Mouse (Mus musculus) intestine, embryonic 14.5 days (tissue): ENCODE results near the gene Cdpf1. TPM values are rescaled to one million over a fixed set of nuclear protein-coding genes. Genes with fewer than 3 reads are reported as not detected.

Source experiments
- ATAC-seq: fragments of 200-750 bp; cut with Nextera tagmentation; replicated peaks from 2 replicates; pipeline ENCODE4 v1.8.0; 2017; ENCODE audit warnings: low read depth, moderate number of reproducible peaks, moderate TSS enrichment, moderate library complexity; ENCODE audit not compliant: low FRiP score, low TSS enrichment
- DNase-seq: peaks from one replicate; pipeline ENCODE4 v3.0.0-alpha.2; 2018; ENCODE audit warnings: low spot score
- H3K27ac ChIP-seq: fragments of 300-500 bp; sonication (generic); 2 replicates; pipeline ENCODE4 v1.5.1; 2014; ENCODE audit warnings: low read depth, mild to moderate bottlenecking, control low read depth
- H3K27me3 ChIP-seq: fragments of 300-500 bp; sonication (generic); replicated peaks from 2 replicates; pipeline ENCODE4 v1.6.1; 2014; ENCODE audit warnings: low read length, control low read depth; ENCODE audit not compliant: control insufficient read depth, insufficient read depth
- H3K36me3 ChIP-seq: fragments of 300-500 bp; sonication (generic); 2 replicates; pipeline ENCODE4 v1.6.1; 2014; ENCODE audit warnings: low read length, control low read depth; ENCODE audit not compliant: control insufficient read depth, insufficient read depth
- H3K4me1 ChIP-seq: fragments of 300-500 bp; sonication (generic); replicated peaks from 2 replicates; pipeline ENCODE4 v1.6.1; 2014; ENCODE audit warnings: low read length, control low read depth, mixed read lengths; ENCODE audit not compliant: control insufficient read depth, insufficient read depth
- H3K4me2 ChIP-seq: fragments of 300-500 bp; sonication (generic); 2 replicates; pipeline ENCODE4 v1.6.1; 2014; ENCODE audit warnings: low read length
- H3K4me3 ChIP-seq: fragments of 300-500 bp; sonication (generic); 2 replicates; pipeline ENCODE4 v1.5.1; 2014; ENCODE audit warnings: low read depth, low read length, control low read depth, mixed read lengths
- H3K9ac ChIP-seq: fragments of 300-500 bp; sonication (generic); 2 replicates; pipeline ENCODE4 v1.6.1; 2014; ENCODE audit warnings: mild to moderate bottlenecking, low read length
- H3K9me3 ChIP-seq: fragments of 300-500 bp; sonication (generic); 2 replicates; pipeline ENCODE4 v1.6.1; 2016; ENCODE audit warnings: low read length, control low read depth; ENCODE audit not compliant: control insufficient read depth
- WGBS: fragments of 180-500 bp; shearing (Covaris S2); extraction: QIAGEN DNeasy Blood & Tissue Kit; methylation state at CpG from one replicate; pipeline ENCODE4 v1.1.7; 2014; 5-methylcytosine and 5-hydroxymethylcytosine counted together
- polyA plus RNA-seq: library from polyadenylated mRNA; unstranded; fragments of >200 nt; fragmentation: Nextera tagmentation; extraction: Ambion mirVana; gene quantifications from 2 replicates; pipeline ENCODE4 v1.2.1, GENCODE M21; 2014

Cdpf1 gene
- polyA plus RNA-seq, 1 experiment from 2014 or later = 38.5 TPM

GRCm38 (mm10) chr15:85835335-85835734, 23.8 kb upstream of the Cdpf1 start:
- Histone ChIP-seq H3K27ac (no peak overlapping the region), H3K4me3 (no peak overlapping the region), H3K4me2 (no peak overlapping the region), H3K9ac (no peak overlapping the region), H3K36me3 (no peaks in the 10 kb centered on the region), H3K27me3 (no peaks in the 10 kb centered on the region), H3K9me3 (no peaks in the 10 kb centered on the region), H3K4me1 (peaks cover 8% of the 10 kb centered on the region)
- no peak for DNase-seq
- ATAC-seq = no peak
- WGBS = 60% methylated on average over 3 of the region's 3 CpGs

GRCm38 (mm10) chr15:85832599-85832998, 21.1 kb upstream of the Cdpf1 start:
- H3K9ac ChIP-seq = peak overlapping the region; percentile 37
- H3K9me3 ChIP-seq = no peaks in the 10 kb centered on the region
- H3K4me1 ChIP-seq = peaks cover 8% of the 10 kb centered on the region
- ATAC-seq (no peak), DNase-seq (no peak)
- H3K4me2 ChIP-seq = peak overlapping the region; percentile 77
- no peak overlapping the region for H3K27ac ChIP-seq
- WGBS = 41% methylated on average over 8 of the region's 8 CpGs
- H3K4me3 ChIP-seq = peak overlapping the region; percentile 49
- H3K36me3 ChIP-seq = no peaks in the 10 kb centered on the region
- no peaks in the 10 kb centered on the region for H3K27me3 ChIP-seq

- peak within 1 kb of the TSS; percentile 77 for H3K4me2 ChIP-seq
- H3K4me1 ChIP-seq = peaks cover 8% of the 10 kb centered on the region
- WGBS = under 1% methylated on average over 27 of the region's 27 CpGs
- ATAC-seq (peak; percentile 87), DNase-seq (peak; percentile 78)
- no peaks in the 10 kb centered on the region for H3K36me3 ChIP-seq
- peak within 1 kb of the TSS; percentile 37 for H3K9ac ChIP-seq
- H3K27ac ChIP-seq = no peak within 1 kb of the TSS
- no peaks in the 10 kb centered on the region for H3K27me3 ChIP-seq
- H3K9me3 ChIP-seq = no peaks in the 10 kb centered on the region
- peak within 1 kb of the TSS; percentile 49 for H3K4me3 ChIP-seq
These were observed 20.6 kb upstream of the Cdpf1 start, which contains the start of gene Ttc38 for GRCm38 (mm10) chr15:85831954-85832590. Gene Ttc38 (plus strand): TSS chr15:85832306.

DNA sequence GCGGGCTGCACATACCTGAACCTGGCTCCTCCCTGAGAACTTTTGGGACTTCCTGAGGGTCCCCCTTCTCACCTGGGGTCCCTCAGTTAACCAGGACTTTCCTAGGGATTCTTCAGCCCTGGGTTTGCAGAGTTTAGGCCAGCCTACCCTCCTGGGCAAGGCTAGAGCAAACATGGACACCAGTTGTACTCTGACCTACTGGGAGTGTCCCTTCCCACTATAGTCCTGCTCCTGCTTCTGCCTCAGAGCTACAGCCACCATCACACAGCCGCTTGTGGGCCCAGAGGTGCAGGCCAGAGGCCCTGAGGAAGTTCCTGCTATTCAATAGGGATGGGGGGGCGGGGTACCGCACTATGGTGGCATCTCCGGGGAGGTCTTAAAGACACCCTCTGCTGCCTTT, 18.0 kb upstream of the Cdpf1 start:
- no peaks in the 10 kb centered on the region for H3K9me3 ChIP-seq
- H3K27me3 ChIP-seq = no peaks in the 10 kb centered on the region
- no peaks in the 10 kb centered on the region for H3K36me3 ChIP-seq
- H3K4me1 ChIP-seq = peaks cover 8% of the 10 kb centered on the region
- no peak overlapping the region for H3K4me3 ChIP-seq
- H3K4me2 ChIP-seq = no peak overlapping the region
- no peak overlapping the region for H3K27ac ChIP-seq
- DNase-seq (no peak), ATAC-seq (no peak)
- no peak overlapping the region for H3K9ac ChIP-seq
- WGBS = 65% methylated on average over 5 of the region's 5 CpGs

DNA sequence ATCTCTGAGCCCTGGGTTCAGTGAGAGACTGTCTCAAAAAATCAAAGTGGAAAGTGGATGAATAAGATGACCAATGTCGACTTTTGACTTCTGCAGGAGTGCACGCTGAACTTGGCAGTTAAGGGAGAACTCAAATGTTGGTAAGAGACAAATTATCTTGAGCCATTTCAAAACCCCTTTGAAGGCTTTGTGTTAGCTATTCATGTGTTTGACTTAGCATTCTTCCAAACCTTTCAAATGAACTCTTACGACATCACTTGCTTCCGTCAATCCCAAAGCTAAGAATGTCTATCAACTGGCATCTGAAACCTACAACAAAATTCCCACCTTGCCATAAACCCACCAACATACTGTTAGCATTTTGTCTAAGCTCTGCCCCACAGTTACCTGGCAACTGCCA, 16.6 kb upstream of the Cdpf1 start:
- WGBS = 81% methylated on average over 4 of the region's 4 CpGs
- ATAC-seq (no peak), DNase-seq (no peak)
- Histone ChIP-seq H3K27me3 (no peaks in the 10 kb centered on the region), H3K4me3 (no peak overlapping the region), H3K36me3 (no peaks in the 10 kb centered on the region), H3K27ac (no peak overlapping the region), H3K9me3 (no peaks in the 10 kb centered on the region), H3K4me2 (no peak overlapping the region), H3K9ac (no peak overlapping the region), H3K4me1 (peaks cover 8% of the 10 kb centered on the region)

- DNase-seq (no peak), ATAC-seq (no peak)
- Histone ChIP-seq H3K4me3 (no peak overlapping the region), H3K27ac (no peak overlapping the region), H3K4me1 (peaks cover 1% of the 10 kb centered on the region; the same call in 1 of the 2 replicates), H3K4me2 (no peak overlapping the region), H3K9ac (no peak overlapping the region), H3K36me3 (no peaks in the 10 kb centered on the region), H3K9me3 (no peaks in the 10 kb centered on the region), H3K27me3 (no peaks in the 10 kb centered on the region)
- WGBS = 46% methylated on average over 5 of the region's 5 CpGs
These were observed 15.2 kb upstream of the Cdpf1 start for GRCm38 (mm10) chr15:85826676-85827075.

DNA sequence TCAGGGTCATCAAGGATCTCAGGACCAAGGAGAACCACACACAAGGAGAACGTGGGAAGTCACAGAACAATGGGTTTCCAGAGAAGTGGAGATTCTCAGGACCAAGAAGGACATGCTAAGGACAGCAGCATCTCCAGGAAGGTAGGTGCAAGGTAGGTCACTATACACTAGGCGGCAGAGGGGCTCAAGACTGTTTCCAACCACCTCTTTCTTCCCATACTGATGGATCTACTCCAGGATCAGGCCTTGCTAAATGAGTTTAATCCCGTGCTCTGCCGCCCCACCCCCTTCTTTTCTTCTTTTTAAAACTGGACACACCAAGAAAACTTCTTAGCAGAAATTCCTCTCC, 10.5 kb upstream of the Cdpf1 start:
- DNase-seq = no peak
- 0 out of 2 replicates have a peak, but pooled peaks cover 11% of the 10 kb centered on the region for H3K27me3 ChIP-seq
- H3K4me3 ChIP-seq = peak overlapping the region; percentile 37
- H3K27ac ChIP-seq = no peak overlapping the region
- peak; percentile 74 for ATAC-seq
- H3K4me2 ChIP-seq = peak overlapping the region; percentile 74
- peak overlapping the region; percentile 58 for H3K9ac ChIP-seq
- no peaks in the 10 kb centered on the region for H3K4me1 ChIP-seq
- no peaks in the 10 kb centered on the region for H3K36me3 ChIP-seq
- H3K9me3 ChIP-seq = peaks cover 3% of the 10 kb centered on the region; the same call in 1 of the 2 replicates
- 16% methylated on average over 4 of the region's 4 CpGs for WGBS

DNA sequence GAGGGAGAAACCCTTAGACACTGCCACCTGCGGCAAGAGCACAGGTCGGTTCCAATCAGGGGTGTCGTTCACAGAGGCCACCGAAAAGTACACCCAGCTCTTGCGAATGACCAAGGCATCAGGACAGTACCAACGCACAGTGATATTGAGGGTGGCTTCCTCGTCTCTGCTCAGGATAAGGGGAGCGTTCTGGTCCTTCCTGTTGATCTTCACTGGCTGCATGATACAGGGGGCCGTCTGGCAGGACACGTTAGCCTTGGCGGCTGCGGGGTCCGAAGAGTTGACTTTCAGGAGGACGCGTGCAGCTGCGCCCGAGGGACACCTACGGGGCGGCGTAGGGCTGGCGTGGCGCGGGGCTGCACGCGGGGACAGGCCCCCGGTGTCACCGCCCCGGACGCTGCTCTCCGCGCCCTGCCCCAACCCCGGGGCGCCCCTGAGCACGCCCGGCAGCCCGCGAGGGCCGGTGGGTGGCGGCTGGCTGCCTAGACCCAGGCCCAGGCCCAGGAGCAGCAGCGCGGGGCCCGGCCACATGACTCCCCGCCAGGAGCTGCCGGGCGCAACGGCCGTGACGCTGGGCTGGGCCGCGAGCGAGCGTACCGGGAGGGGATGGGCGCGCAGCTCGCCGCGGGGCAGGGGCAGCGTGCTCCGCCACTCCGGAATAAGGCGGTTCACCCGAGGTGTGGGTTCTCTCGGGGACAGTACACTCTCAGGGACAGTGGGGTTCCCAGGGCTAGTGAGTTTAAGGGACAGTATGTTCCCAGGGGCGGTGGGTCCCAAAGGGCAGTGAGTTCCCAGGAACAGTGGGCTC, 9.9 kb upstream of the Cdpf1 start, which contains the start of gene Pkdrej:
TSS of gene Pkdrej (minus strand) at position 532 of the 808 bp plus-strand sequence.
- Histone ChIP-seq H3K4me1 (no peaks in the 10 kb centered on the region), H3K4me2 (peak within 1 kb of the TSS; percentile 74), H3K9me3 (peaks cover 3% of the 10 kb centered on the region; the same call in 1 of the 2 replicates), H3K27ac (no peak within 1 kb of the TSS), H3K36me3 (no peaks in the 10 kb centered on the region), H3K27me3 (0 out of 2 replicates have a peak, but pooled peaks cover 11% of the 10 kb centered on the region), H3K4me3 (peak within 1 kb of the TSS; percentile 37), H3K9ac (peak within 1 kb of the TSS; percentile 58)
- WGBS = 1% methylated on average over 60 of the region's 65 CpGs
- DNase-seq = peak; percentile 74
- peak; percentile 81 for ATAC-seq
